Mouse (Mus musculus) stomach, postnatal 0 days (tissue): ENCODE data around the gene Sall4. TPM values are rescaled to one million over a fixed set of nuclear protein-coding genes. Genes with fewer than 3 reads are reported as not detected.
"Not testable (repeated sequence)": the region's sequence is repeated elsewhere in the genome, so short reads cannot be mapped to it uniquely, and the experiment has no call there.

Experiments
- ATAC-seq: fragments of 200-750 bp; cut with Nextera tagmentation; 2 replicates; pipeline ENCODE4 v1.8.0; 2017; ENCODE audit not compliant: low FRiP score, low TSS enrichment
- DNase-seq: peaks from one replicate; pipeline ENCODE4 v3.0.0-alpha.2; 2016; ENCODE audit warnings: low spot score
- H3K27ac ChIP-seq: fragments of 300-500 bp; sonication (generic); replicated peaks from 2 replicates; pipeline ENCODE4 v1.5.1; 2014; ENCODE audit warnings: mild to moderate bottlenecking, control low read depth
- H3K27me3 ChIP-seq: fragments of 300-500 bp; sonication (generic); 2 replicates; pipeline ENCODE4 v1.6.1; 2014; ENCODE audit warnings: low read length; ENCODE audit not compliant: control insufficient read depth, insufficient read depth
- H3K36me3 ChIP-seq: fragments of 300-500 bp; sonication (generic); 2 replicates; pipeline ENCODE4 v1.6.1; 2014; ENCODE audit warnings: low read length, mixed read lengths; ENCODE audit not compliant: control insufficient read depth, insufficient read depth
- H3K4me1 ChIP-seq: fragments of 300-500 bp; sonication (generic); replicated peaks from 2 replicates; pipeline ENCODE4 v1.6.1; 2014; ENCODE audit warnings: antibody characterized with exemption; ENCODE audit not compliant: control insufficient read depth, insufficient read depth
- H3K4me2 ChIP-seq: fragments of 300-500 bp; sonication (generic); replicated peaks from 2 replicates; pipeline ENCODE4 v1.6.1; 2014; ENCODE audit warnings: low read depth, mild to moderate bottlenecking, control low read depth, moderate library complexity
- H3K4me3 ChIP-seq: fragments of 300-500 bp; sonication (generic); 2 replicates; pipeline ENCODE4 v1.5.1; 2014; ENCODE audit warnings: low read depth, low read length, control low read depth
- H3K9ac ChIP-seq: fragments of 300-500 bp; sonication (generic); 2 replicates; pipeline ENCODE4 v1.6.1; 2014; ENCODE audit warnings: mild to moderate bottlenecking, low read length, control low read depth, mixed read lengths
- H3K9me3 ChIP-seq: fragments of 300-500 bp; sonication (generic); 2 replicates; pipeline ENCODE4 v1.6.1; 2016; ENCODE audit warnings: low read length; ENCODE audit not compliant: control insufficient read depth
- CTCF ChIP-seq: IDR thresholded peaks from 2 replicates; pipeline ENCODE4 v1.5.1; 2016; ENCODE audit warnings: antibody characterized with exemption, low read depth, mild to moderate bottlenecking, moderate library complexity
- EP300 ChIP-seq: optimal IDR thresholded peaks from 2 replicates; pipeline ENCODE3; 2016; ENCODE audit warnings: antibody characterized with exemption
- WGBS: fragments of 180-500 bp; shearing (Covaris S2); extraction: QIAGEN DNeasy Blood & Tissue Kit; methylation state at CpG from one replicate; pipeline ENCODE4 v1.1.7; 2014; 5-methylcytosine and 5-hydroxymethylcytosine counted together
- polyA plus RNA-seq: library from polyadenylated mRNA; unstranded; fragments of >200 nt; fragmentation: Nextera tagmentation; extraction: Ambion mirVana; gene quantifications from 2 replicates; pipeline ENCODE4 v1.2.1, GENCODE M21; 2015

The Sall4 gene
- polyA plus RNA-seq, 1 experiment from 2014 or later: 0.05 TPM

GRCm38 (mm10) chr2:168764460-168764867 lies 3.3 kb downstream of the Sall4 start:
- DNase-seq: no peak
- Histone ChIP-seq H3K4me1 (peaks cover 8% of the 10 kb centered on the region), H3K4me2 (no peak overlapping the region), H3K9me3 (no peaks in the 10 kb centered on the region), H3K36me3 (no peaks in the 10 kb centered on the region), H3K27ac (no peak overlapping the region), H3K27me3 (peaks cover 22% of the 10 kb centered on the region; the same call in 1 of the 2 replicates), H3K4me3 (no peak overlapping the region), H3K9ac (no peak overlapping the region)
- TF ChIP-seq CTCF: no peak
- TF ChIP-seq EP300: no peak
- WGBS: 39% methylated on average over 9 of the region's 9 CpGs
- no peak for ATAC-seq

- H3K27me3 ChIP-seq: peaks cover 22% of the 10 kb centered on the region; the same call in 1 of the 2 replicates
- WGBS: 44% methylated on average over 7 of the region's 7 CpGs
Measured at GRCm38 (mm10) chr2:168763785-168764184, 4.0 kb downstream of the Sall4 start.

GRCm38 (mm10) chr2:168762411-168762815 lies 5.3 kb downstream of the Sall4 start:
- Histone ChIP-seq H3K36me3 (no peaks in the 10 kb centered on the region), H3K27me3 (peaks cover 22% of the 10 kb centered on the region; the same call in 1 of the 2 replicates), H3K4me1 (peaks cover 8% of the 10 kb centered on the region), H3K9me3 (no peaks in the 10 kb centered on the region), H3K4me2 (no peak overlapping the region), H3K9ac (0 out of 2 replicates have a peak overlapping the region, but pooled peaks have one; percentile 19), H3K4me3 (no peak overlapping the region), H3K27ac (no peak overlapping the region)
- no peak for ATAC-seq
- 8% methylated on average over 12 of the region's 12 CpGs for WGBS
- no peak for DNase-seq
- TF ChIP-seq CTCF (no peak), EP300 (no peak)

More at GRCm38 (mm10) chr2:168763785-168764184, 4.0 kb downstream of the Sall4 start:
- H3K4me2 ChIP-seq: no peak overlapping the region
- no peaks in the 10 kb centered on the region for H3K36me3 ChIP-seq
- ATAC-seq: no peak
- H3K9ac ChIP-seq: no peak overlapping the region
- no peak for DNase-seq
- no peaks in the 10 kb centered on the region for H3K9me3 ChIP-seq
- H3K4me1 ChIP-seq: peaks cover 8% of the 10 kb centered on the region
- no peak for TF ChIP-seq CTCF
- TF ChIP-seq EP300: no peak
- H3K27ac ChIP-seq: no peak overlapping the region
- no peak overlapping the region for H3K4me3 ChIP-seq

- no peak for DNase-seq
- ATAC-seq: no peak
- H3K4me2 ChIP-seq: no peak overlapping the region
- 0 out of 2 replicates have a peak overlapping the region, but pooled peaks have one; percentile 19 for H3K9ac ChIP-seq
- H3K9me3 ChIP-seq: no peaks in the 10 kb centered on the region
- TF ChIP-seq CTCF: no peak
- peaks cover 20% of the 10 kb centered on the region; the same call in 1 of the 2 replicates for H3K27me3 ChIP-seq
- no peaks in the 10 kb centered on the region for H3K36me3 ChIP-seq
- H3K27ac ChIP-seq: no peak overlapping the region
- no peak overlapping the region for H3K4me3 ChIP-seq
- peaks cover 8% of the 10 kb centered on the region for H3K4me1 ChIP-seq
- 18% methylated on average over 4 of the region's 4 CpGs for WGBS
Measured at GRCm38 (mm10) chr2:168761954-168762353, 5.8 kb downstream of the Sall4 start.

GRCm38 (mm10) chr2:168761141-168761540 lies 6.6 kb downstream of the Sall4 start:
- Histone ChIP-seq H3K9me3 (no peaks in the 10 kb centered on the region), H3K4me3 (no peak overlapping the region), H3K36me3 (no peaks in the 10 kb centered on the region), H3K9ac (no peak overlapping the region), H3K4me2 (no peak overlapping the region), H3K4me1 (peaks cover 5% of the 10 kb centered on the region), H3K27me3 (peaks cover 15% of the 10 kb centered on the region; the same call in 1 of the 2 replicates), H3K27ac (no peak overlapping the region)
- no peak for TF ChIP-seq CTCF
- whole genome bisulfite sequencing: 72% methylated on average over 9 of the region's 9 CpGs
- DNase-seq (no peak), ATAC-seq (no peak)

GRCm38 (mm10) chr2:168744406-168744805 lies 23.3 kb downstream of the Sall4 start:
- ATAC-seq, H3K4me3 ChIP-seq: not testable (repeated sequence)
- WGBS: 87% methylated on average over 10 of the region's 10 CpGs

More at GRCm38 (mm10) chr2:168744406-168744805, 23.3 kb downstream of the Sall4 start:
- not testable (repeated sequence) for H3K9me3 ChIP-seq, H3K9ac ChIP-seq, H3K4me2 ChIP-seq, H3K27me3 ChIP-seq, H3K27ac ChIP-seq, DNase-seq, H3K4me1 ChIP-seq, H3K36me3 ChIP-seq
